Mouse (Mus musculus): ENCODE results near the gene Prss16. TPM values are rescaled to one million over a fixed set of nuclear protein-coding genes. Genes with fewer than 3 reads are reported as not detected.
A peak's percentile ranks its signal among the peaks of the same experiment; 100 is the strongest.

Prss16 gene
- total RNA-seq, 2 experiments from 2014 or later: 0.96 TPM; not detected in 1

DNA sequence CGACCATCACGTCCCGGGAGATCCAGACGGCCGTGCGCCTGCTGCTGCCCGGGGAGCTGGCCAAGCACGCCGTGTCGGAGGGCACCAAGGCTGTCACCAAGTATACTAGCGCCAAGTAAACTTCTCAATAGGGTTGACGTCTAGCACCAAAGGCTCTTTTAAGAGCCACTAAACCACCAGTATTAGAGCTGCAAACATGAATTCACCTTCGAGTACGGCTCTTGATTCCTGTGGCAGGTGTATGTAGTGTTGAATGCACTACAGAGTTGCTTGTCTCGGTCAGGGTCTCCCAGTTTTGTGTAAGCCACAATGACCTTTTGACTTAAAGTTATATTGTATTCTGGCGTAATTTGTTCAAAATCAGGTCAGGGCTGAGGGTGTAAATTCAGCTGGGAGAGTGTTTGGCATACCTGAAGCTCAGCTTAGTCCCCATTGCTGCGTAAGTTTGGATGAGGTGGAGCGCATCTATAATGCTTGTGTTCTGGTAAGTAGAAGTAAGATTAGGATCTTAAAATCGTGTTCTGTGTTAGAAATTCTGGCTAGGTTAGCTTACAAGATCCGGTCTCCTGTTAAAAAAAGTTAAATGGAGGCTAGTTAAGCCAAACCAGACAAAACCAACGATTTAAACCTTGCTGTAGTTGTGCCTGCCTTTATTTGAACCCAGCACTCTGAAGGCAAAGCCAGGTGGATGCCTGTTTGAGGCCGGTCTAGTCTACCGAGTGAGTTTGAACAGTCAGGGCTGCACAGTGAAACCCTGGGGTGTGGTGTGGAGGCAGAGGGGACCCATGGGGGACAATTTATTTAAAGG lies 26.8 kb upstream of the Prss16 start:
- no peak for DNase-seq (ENCODE audit: low spot score in 2 of 2)

DNA sequence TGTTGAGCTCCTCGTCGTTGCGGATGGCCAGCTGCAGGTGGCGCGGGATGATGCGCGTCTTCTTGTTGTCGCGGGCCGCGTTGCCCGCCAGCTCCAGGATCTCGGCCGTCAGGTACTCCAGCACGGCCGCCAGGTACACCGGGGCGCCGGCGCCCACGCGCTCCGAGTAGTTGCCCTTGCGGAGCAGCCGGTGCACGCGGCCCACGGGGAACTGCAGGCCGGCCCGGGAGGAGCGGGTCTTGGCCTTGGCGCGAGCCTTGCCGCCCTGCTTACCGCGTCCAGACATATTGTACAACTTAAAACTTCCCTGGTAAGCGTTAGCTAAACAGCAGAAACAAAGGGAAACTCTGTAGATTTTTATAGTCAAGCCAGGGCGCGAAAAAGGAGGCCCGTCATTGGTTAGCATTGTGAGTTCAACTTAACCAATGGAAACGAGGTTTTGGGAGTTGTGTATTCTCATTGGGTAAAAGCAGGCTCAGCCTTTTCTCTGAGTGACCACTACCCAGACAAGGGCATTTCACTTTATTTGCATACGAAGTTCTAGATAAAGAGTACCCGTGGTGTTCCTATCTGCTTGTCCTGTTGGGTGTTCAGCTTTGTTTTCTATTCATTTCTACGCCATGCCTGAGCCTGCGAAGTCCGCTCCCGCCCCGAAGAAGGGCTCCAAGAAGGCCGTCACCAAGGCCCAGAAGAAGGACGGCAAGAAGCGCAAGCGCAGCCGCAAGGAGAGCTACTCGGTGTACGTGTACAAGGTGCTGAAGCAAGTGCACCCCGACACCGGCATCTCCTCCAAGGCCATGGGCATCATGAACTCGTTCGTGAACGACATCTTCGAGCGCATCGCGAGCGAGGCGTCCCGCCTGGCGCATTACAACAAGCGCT lies 26.0 kb upstream of the Prss16 start, which contains the start of the genes Hist1h2ah and Hist1h2bk:
TSS of gene Hist1h2ah (minus strand) at position 302 of the 882 bp plus-strand sequence.
TSS of gene Hist1h2bk (plus strand) at position 604 of the 882 bp plus-strand sequence.
- DNase-seq (ENCODE audit: low spot score in 2 of 2): peak; percentile 49 to 60

DNA sequence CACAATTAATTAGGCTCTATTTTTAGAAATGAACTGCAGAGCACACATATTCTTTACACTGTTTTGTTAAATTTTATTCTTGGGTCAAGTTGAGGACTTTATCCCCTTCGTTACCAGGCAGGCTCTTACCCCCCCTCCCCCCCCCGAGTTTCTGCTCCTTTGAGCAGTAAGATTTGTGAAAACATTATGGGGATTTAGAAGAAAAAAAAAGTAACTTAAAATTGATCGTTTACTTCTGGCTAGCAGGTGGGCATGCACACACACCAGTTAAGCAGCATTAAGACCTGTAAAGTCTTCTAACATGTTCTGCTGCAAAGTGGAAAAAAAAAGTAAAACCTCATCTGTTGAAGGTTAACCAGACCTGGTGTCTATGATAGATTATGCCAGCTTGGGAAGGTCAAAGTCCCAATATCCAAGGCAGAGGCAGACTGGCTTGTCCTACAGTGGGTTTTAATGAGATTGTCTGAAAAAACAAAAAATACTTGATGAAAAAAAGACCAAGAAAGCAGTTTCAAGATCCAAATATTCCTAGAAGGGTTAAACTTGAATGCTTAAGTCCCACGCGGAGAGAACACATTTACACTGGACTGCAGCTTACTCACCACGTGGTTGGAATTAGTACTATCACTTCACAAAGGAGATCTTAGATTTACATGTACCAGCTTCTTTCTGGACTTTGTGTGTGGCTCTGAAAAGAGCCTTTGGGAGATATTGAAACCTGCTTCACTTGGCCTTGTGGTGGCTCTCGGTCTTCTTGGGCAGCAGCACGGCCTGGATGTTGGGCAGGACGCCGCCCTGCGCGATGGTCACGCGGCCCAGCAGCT lies 25.1 kb upstream of the Prss16 start:
- no peak for DNase-seq (ENCODE audit: low spot score in 2 of 2)

DNA sequence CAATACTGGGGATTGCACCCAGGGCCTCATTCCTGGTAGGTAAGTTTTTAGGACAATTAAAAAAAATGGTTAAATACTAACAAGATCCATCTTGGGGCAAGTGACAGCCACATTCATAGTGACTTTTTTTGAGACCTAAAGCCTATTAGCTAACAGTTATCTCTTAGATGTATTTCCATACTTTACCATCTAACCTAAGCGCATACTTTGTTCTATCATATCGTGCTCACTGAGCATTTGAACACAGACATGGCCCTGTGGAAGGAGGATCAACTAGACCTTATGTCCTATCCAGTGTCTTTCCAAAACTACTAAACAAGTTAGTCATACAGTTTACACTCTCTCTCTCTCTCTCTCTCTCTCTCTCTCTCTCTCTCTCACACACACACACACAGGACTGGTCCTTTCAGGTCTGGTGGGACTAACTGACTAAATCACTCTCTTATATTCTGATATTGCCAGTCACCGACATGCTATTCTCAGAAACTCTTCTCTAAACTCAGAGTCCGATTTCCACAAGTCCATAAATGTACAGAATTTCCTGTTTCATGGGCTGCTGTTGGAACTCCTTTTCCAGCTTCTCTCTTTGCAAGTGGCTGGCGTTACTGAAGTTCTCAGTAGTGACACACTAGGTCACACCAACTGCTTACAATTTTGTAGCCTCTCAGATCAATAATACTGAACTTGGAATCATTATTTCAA lies 24.4 kb upstream of the Prss16 start:
- DNase-seq (ENCODE audit: low spot score in 2 of 2): no peak

DNA sequence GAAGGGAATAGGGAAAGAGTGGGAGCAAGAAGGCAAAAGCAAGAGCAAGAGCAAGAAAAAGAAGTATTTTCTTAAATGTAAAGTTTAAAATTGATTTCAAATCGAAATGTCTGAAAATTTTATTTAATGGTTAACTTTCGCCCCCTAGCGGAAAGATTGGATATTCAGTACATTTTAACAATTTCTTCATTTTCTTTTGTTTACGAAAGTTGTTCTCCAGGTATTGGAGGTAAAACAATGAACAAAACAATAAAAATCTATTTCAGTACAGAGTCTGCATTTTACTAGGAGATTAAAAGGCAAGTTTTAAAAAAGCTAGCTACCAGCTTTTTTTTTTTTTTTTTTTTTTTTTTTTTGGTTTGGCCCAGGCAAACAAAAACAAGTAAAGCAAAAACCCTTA lies 21.0 kb upstream of the Prss16 start:
- DNase-seq (ENCODE audit: low spot score in 2 of 2): no peak

DNA sequence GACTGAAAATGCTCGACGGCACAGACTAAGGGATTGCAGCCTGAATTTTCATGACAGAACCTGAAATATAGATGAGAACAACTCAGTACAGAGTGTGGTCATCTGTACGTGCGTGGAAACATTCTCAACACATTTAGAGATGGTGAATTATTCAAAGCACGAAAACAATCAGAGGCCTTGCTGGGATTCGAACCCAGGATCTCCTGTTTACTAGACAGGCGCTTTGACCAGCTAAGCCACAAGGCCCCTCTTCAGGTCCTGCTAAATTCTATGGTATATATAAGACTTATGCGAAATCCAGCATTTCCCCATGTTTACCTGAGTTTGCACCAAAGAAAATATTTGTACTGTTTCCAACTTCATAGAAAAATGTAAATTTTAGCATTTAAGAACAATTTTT lies 20.4 kb upstream of the Prss16 start:
- no peak for DNase-seq (ENCODE audit: low spot score in 2 of 2)

DNA sequence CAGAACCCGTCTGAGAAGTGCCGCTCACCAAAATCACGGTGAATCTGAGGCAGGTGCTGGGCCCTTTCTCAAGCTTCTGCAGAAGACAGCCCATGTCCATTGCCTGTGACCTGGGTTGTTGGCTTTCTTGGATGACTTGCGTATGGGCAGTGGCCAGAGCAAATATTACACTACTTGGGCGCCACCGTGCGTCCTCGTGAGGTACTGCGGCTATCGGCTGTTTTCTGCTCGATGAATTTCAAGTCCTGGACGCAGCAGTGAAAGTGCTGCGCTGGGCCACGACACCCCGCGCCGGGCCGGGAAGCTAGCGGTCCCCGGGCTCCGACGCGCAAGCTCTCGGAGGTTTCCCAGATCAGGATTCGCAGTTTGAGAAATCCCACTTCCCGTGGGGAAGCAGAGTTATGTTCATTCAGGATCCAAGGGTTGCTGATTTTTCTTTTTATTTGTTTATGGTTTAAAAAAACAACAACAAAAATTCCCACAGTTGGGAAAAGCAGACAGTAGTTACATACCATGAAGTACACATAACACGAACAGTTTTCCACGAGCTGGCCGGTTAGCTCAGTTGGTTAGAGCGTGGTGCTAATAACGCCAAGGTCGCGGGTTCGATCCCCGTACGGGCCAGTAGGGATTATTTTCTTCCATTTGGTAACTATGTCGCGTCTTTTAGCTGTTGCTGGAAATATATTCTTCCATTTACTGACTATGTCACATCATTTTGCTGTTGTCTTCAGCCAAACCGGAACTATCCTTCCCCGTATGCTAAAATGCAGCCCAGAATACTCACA lies 19.3 kb upstream of the Prss16 start:
- DNase-seq (ENCODE audit: low spot score in 2 of 2): peak; percentile 96 to 97

DNA sequence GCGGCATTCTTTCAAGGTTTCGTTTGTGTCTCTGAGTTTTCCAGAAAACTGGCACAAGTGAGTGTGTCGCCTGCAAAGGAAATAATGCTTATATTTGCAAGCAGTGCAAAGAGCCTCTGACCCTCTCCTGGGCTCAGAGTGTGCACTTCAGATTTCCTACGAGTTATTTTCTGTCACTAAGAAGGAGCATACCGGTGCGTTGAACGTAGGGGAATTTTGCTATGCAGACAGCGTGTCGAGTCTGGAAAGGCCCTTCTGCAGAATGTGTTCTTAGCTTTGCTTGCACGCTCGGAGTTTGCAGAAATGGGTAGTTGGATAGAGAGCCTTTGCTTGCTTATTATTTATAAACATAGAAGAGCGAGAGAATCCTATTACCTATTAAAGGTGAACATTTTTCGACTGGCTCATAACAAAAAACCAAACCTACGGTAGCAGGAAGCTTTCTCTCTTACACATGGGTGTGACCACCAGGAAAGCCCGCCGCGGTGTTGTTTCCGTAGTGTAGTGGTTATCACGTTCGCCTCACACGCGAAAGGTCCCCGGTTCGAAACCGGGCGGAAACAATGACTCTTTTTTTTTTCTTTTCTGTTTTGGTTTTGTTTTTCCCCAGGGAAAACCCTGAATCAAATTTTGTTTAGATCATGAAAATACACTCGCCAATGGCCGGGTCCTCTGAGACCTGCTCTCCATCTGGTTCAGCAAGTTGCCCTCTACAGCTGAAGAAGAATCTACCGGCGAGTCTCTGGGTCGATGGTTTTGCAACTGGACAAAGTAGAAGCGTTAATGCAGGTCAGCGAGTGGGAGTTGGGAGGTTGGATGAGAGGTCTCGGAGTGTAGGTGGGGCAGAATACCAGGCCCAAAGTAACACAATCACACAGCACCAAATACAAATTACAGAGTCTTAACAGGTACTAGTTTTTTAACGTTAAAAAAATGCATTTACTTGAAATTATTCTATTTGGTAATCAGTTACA lies 16.8 kb upstream of the Prss16 start:
- peak; percentile 83 to 89 for DNase-seq (ENCODE audit: low spot score in 2 of 2)

DNA sequence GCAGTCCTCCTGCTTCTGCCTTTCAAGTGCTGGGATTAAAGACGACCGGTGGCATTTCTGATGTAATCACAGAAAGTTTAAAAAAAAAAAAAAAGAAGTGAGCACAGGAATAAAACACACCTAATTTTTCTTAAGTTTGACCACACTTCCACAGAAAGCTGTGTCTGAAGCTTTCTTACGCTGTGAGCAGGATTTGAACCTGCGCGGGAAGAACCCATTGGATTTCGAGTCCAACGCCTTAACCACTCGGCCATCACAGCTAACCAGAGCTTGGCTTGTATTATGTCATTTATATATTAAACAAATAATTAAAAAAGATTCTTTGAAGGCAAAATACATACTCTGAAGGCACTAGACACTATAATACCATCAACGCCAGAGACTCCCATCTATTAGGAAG lies 12.7 kb upstream of the Prss16 start:
- peak; percentile 75 to 76 for DNase-seq (ENCODE audit: low spot score in 2 of 2)

DNA sequence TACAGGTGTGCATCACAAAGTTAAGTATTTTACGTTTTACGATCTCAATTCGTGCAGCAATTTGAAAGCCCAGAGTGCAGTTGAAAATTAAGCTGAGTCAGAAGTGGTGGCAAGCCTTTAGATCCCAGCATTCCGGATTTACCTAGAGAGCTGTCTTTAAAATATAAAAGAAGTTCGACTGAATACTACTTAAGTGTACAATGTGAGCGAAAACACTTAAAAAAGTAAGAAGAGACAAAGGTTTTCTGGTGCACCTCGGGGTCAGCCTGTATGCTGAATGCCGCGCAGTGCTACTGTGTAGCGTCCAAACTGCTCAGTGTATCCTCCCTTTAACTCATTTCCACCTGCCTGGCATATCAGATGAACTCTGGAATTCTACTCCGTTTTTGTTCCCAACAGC lies 12.0 kb upstream of the Prss16 start:
- DNase-seq (ENCODE audit: low spot score in 2 of 2): no peak

DNA sequence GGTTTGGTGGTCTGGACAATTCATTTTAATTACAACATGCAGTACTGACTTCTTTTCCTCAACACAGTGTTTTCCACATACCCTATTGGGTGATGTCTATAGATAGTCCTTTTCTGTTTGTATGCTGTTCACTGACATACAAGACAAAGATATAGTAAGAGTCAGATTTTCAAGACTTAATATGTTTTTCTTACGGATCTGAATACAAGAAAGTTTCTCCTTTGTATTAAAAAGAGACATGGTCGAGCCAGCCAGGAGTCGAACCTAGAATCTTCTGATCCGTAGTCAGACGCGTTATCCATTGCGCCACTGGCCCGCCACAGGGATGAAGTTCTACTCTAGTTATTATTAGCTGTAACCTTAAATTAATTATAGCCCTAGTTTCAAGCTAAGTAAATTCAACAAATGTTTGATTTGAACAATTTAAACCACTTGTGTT lies 11.4 kb upstream of the Prss16 start:
- DNase-seq (ENCODE audit: low spot score in 2 of 2): peak; percentile 69 to 78

DNA sequence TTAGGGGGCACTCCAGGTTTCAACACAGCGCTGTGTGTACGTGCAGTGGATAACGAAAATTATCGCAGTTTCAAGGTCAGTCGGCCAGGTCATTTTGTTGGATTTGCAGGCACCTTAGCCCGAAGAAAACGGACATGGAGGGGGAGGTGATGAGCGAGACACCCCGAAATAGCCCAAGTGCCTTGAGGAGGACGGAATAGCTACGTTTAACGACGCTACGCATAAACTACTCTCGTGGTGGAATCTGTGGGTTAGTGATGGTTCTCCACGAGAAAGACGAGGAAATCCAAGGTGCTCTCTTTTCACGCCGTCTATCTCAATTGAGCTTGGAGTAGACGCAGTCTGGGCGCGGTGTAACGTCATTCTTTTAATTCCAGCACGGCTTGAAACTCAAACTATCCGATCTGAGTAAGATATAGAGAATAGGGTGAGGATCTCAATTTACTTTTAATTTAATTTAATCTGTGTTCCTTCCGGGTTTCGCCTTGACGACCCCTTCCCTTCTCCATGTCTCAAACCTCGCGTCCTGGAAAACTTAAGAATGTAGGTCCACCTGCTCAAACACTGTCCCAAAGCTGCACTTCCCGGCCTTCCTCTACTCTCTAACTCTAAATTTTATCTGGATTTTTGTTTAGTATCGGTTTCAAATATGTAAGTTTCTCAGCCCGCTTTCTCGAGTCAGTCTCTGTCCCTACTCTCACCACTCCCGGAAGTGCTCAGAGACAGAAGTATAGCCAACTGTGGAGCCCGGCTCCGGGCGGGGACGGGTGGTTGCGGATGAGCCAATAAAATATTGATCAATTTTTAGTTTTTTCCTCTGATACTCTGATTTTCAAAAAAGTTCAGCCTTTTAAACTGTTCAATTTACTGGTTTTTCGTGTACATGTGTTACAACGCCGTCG lies 10.6 kb upstream of the Prss16 start:
- no peak for DNase-seq (ENCODE audit: low spot score in 2 of 2)

DNA sequence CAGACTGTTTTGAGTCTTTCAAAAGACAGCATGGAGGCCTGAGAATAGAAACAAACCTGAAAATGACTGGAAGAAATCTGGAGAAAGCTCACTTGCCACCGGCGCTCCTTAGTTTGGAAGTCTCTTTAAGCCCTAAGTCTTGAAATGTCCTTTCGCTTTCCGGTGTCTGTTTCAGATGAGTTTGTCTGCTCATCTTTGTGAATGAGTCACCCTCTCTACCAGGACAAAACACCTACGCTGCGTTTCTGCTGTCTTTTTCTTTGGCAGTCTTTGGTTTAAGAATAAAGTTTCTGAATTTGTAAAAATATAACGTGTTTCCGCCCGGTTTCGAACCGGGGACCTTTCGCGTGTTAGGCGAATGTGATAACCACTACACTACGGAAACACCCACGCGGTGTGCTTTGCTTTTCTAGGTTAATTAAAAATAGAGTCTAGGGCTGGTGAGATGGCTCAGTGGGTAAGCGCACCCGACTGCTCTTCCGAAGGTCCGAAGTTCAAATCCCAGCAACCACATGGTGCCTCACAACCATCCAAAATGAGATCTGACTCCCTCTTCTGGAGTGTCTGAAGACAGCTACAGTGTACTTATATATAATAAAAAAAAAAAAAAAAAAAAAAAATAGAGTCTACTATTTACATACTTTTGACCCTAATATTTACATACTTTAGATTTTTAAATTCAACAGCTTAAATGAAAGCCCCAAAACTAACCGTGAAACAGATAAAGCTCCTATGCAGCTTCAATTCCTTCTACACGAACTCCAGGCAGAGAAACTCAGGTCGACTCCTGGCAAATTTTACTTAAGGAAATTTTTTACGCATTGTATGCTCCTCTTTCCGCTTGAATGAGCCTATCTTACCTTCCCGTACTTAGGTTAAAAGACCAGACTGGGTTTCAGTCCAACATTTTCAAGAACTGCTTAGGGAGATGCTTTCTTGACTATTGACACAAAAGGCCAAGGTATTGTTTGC lies 6.2 kb upstream of the Prss16 start:
- peak; percentile 64 to 76 for DNase-seq (ENCODE audit: low spot score in 2 of 2)

DNA sequence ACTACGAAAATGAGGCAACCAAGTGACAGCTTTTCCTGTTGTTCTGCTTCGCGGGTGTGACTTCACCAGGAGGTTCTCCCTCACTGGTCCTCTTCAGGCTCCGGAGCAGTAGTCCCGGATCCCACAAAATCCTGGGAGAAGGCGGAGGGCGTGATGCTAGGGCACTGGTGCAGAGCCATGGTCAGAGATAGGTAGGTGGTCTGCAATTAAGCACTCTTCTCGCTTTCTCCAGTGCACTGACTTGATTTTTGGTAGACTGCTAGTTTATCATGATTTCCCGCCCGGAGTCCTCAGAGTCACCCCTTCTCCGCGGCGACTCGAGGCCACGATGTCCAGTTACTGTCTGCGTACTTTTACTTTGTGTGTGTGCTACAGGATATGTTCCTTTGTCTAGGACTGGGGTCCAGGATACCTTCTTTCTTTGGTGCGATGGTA lies 4.9 kb upstream of the Prss16 start:
- no peak for DNase-seq (ENCODE audit: low spot score in 2 of 2)

DNA sequence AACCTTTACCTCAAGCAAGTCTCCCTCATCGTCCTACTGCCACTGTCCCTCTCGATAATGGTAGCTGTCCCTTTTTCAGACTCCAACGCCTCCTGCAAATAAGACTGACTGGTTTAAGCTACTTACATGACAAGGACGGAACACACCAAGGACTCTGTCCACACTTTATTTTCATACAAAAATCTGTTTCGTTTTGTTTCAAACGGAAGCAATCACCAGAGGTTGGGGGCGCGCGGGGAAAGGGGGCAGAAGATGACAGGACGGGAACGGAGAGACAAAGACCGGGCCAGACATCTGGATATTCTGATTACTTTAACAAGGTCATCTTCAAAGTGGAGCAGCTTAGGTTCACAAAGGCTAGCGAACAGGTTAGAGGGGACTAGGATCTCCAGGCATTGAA lies 4.2 kb upstream of the Prss16 start:
- no peak for DNase-seq (ENCODE audit: low spot score in 2 of 2)

DNA sequence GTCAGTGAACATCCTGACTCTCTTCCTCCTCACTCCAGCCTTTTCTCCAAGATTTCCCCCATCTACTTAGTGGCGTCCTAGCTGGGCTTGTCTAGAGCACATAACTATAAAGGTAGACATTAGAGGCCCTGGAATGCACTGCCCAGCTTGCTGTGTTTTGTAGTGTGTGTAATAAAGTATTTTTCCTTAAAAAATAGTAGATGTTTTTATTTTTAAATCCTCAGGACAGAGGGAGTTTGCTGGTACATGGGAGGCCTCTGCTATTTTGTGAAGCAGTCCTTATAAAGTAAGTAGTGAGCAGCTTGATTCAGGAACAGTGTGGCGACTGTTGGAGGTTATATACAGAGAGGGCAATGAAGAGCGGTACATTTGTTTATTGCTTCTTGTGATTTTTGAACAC lies 835 bp downstream of the Prss16 start:
- no peak for DNase-seq (ENCODE audit: low spot score in 2 of 2)
